In the genomic region with DNA sequence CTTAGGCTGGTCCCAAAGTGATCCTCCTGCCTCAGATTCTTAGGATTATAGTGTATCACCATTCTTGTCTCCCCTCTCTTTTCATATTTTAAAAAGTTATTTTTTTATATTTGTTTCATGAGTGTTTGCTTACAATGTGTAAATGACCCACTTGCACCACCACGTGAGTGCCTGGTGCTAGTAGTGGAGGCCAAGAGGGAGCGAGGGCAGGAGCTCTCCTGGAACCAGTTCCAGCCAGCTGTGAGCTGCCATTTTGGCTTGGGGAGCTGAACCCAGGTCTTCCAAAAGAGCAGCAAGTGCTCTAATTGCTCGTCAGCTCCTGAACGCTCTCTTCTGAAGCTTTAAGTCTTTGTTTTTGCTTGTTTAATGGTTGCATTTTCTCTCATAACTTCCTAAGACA, we compare ENCODE assay signal across 7 mouse cellular contexts. TPM values are rescaled to one million over a fixed set of nuclear protein-coding genes. Genes with fewer than 3 reads are reported as not detected.
DNase-seq lines count a peak whose midpoint lies in the region; ATAC-seq and TF ChIP-seq lines count a peak whose summit lies in the region.

No protein-coding gene starts in this region.

- H3K4me1 ChIP-seq in ES-Bruce4 (ENCODE audit: control insufficient read depth, insufficient read depth, low read length) (no peaks in the 10 kb centered on the region), G1E (ENCODE audit: insufficient read depth, low read depth, low read length) (peaks cover 36% of the 10 kb centered on the region)
- H3K4me1 ChIP-seq in hindbrain, embryonic 12.5 days, result peaks cover 32% of the 10 kb centered on the region
- peaks cover 54% of the 10 kb centered on the region for H3K4me1 ChIP-seq in liver, embryonic 13.5 days (replicated peaks)
- peaks cover 18% of the 10 kb centered on the region for H3K4me1 ChIP-seq in stomach, embryonic 14.5 days (ENCODE audit: control insufficient read depth, insufficient read depth, low read length)

- no peak for TF ChIP-seq CTCF in ES-Bruce4 (IDR thresholded peaks at IDR 0.05; ENCODE audit: low read depth, low read length)
- no peak for TF ChIP-seq CTCF in G1E (IDR thresholded peaks at IDR 0.05; ENCODE audit: low read depth, low read length)

- no peak for ATAC-seq in G1E (ENCODE audit: extremely low read depth, insufficient number of reproducible peaks, low FRiP score, poor library complexity, severe bottlenecking)
- ATAC-seq in hindbrain, embryonic 12.5 days (ENCODE audit: low FRiP score), result no peak
- no peak for ATAC-seq in liver, embryonic 13.5 days (ENCODE audit: low read depth)
- ATAC-seq in stomach, embryonic 14.5 days (ENCODE audit: insufficient number of reproducible peaks, insufficient read depth, low FRiP score, low read depth), result no peak

- TF ChIP-seq EP300 in ES-Bruce4 (IDR thresholded peaks at IDR 0.05; ENCODE audit: insufficient read depth, low read depth, low read length), result peak; percentile 51; the same call in 1 of the 2 replicates

- H3K36me3 ChIP-seq in ES-Bruce4 (ENCODE audit: control insufficient read depth, insufficient read depth, low read length, poor library complexity, severe bottlenecking) (peaks cover 7% of the 10 kb centered on the region), G1E (replicated peaks) (peaks cover 20% of the 10 kb centered on the region)
- 0 out of 2 replicates have a peak, but pooled peaks cover 4% of the 10 kb centered on the region for H3K36me3 ChIP-seq in hindbrain, embryonic 12.5 days
- H3K36me3 ChIP-seq in liver, embryonic 13.5 days, result peaks cover 5% of the 10 kb centered on the region
- no peaks in the 10 kb centered on the region for H3K36me3 ChIP-seq in stomach, embryonic 14.5 days (ENCODE audit: control insufficient read depth, insufficient read depth, low read length)

- no peaks in the 10 kb centered on the region for H3K9me3 ChIP-seq in ES-Bruce4 (replicated peaks; ENCODE audit: control insufficient read depth, insufficient read depth, low read length, poor library complexity, severe bottlenecking)
- no peaks in the 10 kb centered on the region for H3K9me3 ChIP-seq in G1E (replicated peaks)
- H3K9me3 ChIP-seq in hindbrain, embryonic 12.5 days (replicated peaks), result no peaks in the 10 kb centered on the region
- H3K9me3 ChIP-seq in liver, embryonic 13.5 days (replicated peaks), result no peaks in the 10 kb centered on the region
- H3K9me3 ChIP-seq in stomach, embryonic 14.5 days (ENCODE audit: control insufficient read depth, low read depth, low read length), result no peaks in the 10 kb centered on the region

- peak overlapping the region; percentile 45; the same call in 1 of the 2 replicates for H3K27ac ChIP-seq in ES-Bruce4 (ENCODE audit: insufficient read depth, low read length)
- H3K27ac ChIP-seq in hindbrain, embryonic 12.5 days, result no peak overlapping the region
- H3K27ac ChIP-seq in liver, embryonic 13.5 days, result peak overlapping the region; percentile 20; the same call in 1 of the 2 replicates
- no peak overlapping the region for H3K27ac ChIP-seq in stomach, embryonic 14.5 days (ENCODE audit: low read length)

- no peaks in the 10 kb centered on the region for H3K27me3 ChIP-seq in ES-Bruce4 (ENCODE audit: control insufficient read depth, insufficient read depth, low read length, poor library complexity, severe bottlenecking)
- no peaks in the 10 kb centered on the region for H3K27me3 ChIP-seq in G1E (ENCODE audit: insufficient read depth, low read length)
- no peaks in the 10 kb centered on the region for H3K27me3 ChIP-seq in hindbrain, embryonic 12.5 days
- no peaks in the 10 kb centered on the region for H3K27me3 ChIP-seq in liver, embryonic 13.5 days
- no peaks in the 10 kb centered on the region for H3K27me3 ChIP-seq in stomach, embryonic 14.5 days (ENCODE audit: control insufficient read depth, insufficient read depth, low read length)

- intact Hi-C loops in gastrocnemius, postnatal 36 days (cut with DNase I), result no loop called here

- peak overlapping the region; percentile 65 for H3K4me2 ChIP-seq in hindbrain, embryonic 12.5 days (replicated peaks)
- H3K4me2 ChIP-seq in liver, embryonic 13.5 days, result peak overlapping the region; percentile 69
- H3K4me2 ChIP-seq in stomach, embryonic 14.5 days (replicated peaks; ENCODE audit: low read depth, low read length), result peak overlapping the region; percentile 66

- no peak for DNase-seq in G1E (ENCODE audit: low spot score)
- DNase-seq in liver, embryonic 13.5 days, result no peak
- no peak for DNase-seq in urinary bladder, postnatal 36 days (ENCODE audit: low spot score in 2 of 2)
- no peak for DNase-seq in gastrocnemius, postnatal 36 days

- H3K9ac ChIP-seq in ES-Bruce4 (ENCODE audit: low read depth, poor library complexity, severe bottlenecking), result peak overlapping the region; percentile 96
- no peak overlapping the region; the same call in 1 of the 2 replicates for H3K9ac ChIP-seq in hindbrain, embryonic 12.5 days
- H3K9ac ChIP-seq in liver, embryonic 13.5 days, result peak overlapping the region; percentile 100
- no peak overlapping the region for H3K9ac ChIP-seq in stomach, embryonic 14.5 days (replicated peaks; ENCODE audit: low read depth, low read length)

- 76% methylated on average over 4 of the region's 4 CpGs for WGBS in hindbrain, embryonic 12.5 days
- WGBS in liver, embryonic 13.5 days (ENCODE audit: insufficient replicate concordance), result 61% methylated on average over 4 of the region's 4 CpGs
- 78% methylated on average over 4 of the region's 4 CpGs for WGBS in stomach, embryonic 14.5 days

- H3K4me3 ChIP-seq in ES-Bruce4 (ENCODE audit: low read depth, low read length), result peak overlapping the region; percentile 34
- peak overlapping the region; percentile 57; the same call in 1 of the 2 replicates for H3K4me3 ChIP-seq in G1E (ENCODE audit: low read depth, low read length)
- no peak overlapping the region for H3K4me3 ChIP-seq in hindbrain, embryonic 12.5 days
- peak overlapping the region; percentile 94 for H3K4me3 ChIP-seq in liver, embryonic 13.5 days (replicated peaks)
- peak overlapping the region; percentile 96 for H3K4me3 ChIP-seq in stomach, embryonic 14.5 days (ENCODE audit: low read depth, low read length)

- no peak for TF ChIP-seq POLR2A in ES-Bruce4 (IDR thresholded peaks at IDR 0.05; ENCODE audit: insufficient read depth, low read length)

RNA-seq across cellular contexts. Expression of a gene that starts 3.6 kb away (rescaled TPM):
- 147 and 150 TPM in 2 replicates for polyA plus RNA-seq in ES-Bruce4 (2011; ENCODE audit: insufficient read depth, insufficient read length, low read depth, missing spikeins)
- 87.6 and 145 TPM in 2 replicates for total RNA-seq in G1E (2014; fragmentation: Nextera tagmentation)
- total RNA-seq in G1E (2017), result 75.5 and 99.2 TPM in 2 replicates
- polyA plus RNA-seq in G1E (2012), result 28.5 and 39.0 TPM in 2 replicates
- polyA plus RNA-seq in hindbrain, embryonic 12.5 days (2016; fragmentation: Nextera tagmentation; extraction: Ambion mirVana), result 106 and 115 TPM in 2 replicates
- 47.2 and 55.0 TPM in 2 replicates for polyA plus RNA-seq in liver, embryonic 13.5 days (2015; fragmentation: Nextera tagmentation; extraction: Ambion mirVana)
- 63.4 and 70.2 TPM in 2 replicates for polyA plus RNA-seq in stomach, embryonic 14.5 days (2014; fragmentation: Nextera tagmentation; extraction: Ambion mirVana)
- total RNA-seq in gastrocnemius, postnatal 36 days (2021), result 100 to 1,000 TPM; 161 to 177 TPM

Comparison
In these comparisons a context has a peak if more than half of its experiments do, and no peak if none do; other contexts are left out.
1. H3K27ac ChIP-seq: peak in ES-Bruce4 (single experiment) and liver, embryonic 13.5 days (single experiment); none in hindbrain, embryonic 12.5 days (single experiment) and stomach, embryonic 14.5 days (single experiment).
2. H3K9ac ChIP-seq: peak in ES-Bruce4 (single experiment) and liver, embryonic 13.5 days (single experiment); none in hindbrain, embryonic 12.5 days (single experiment) and stomach, embryonic 14.5 days (single experiment).
3. Peak in every context shown above with its lines, with median percentiles within 50 percentile points of each other: H3K4me2 ChIP-seq.